10 mouse cellular contexts compared by ENCODE assay signal in genomic region chr2:31690063-31690462, GRCm38 (mm10). TPM values are rescaled to one million over a fixed set of nuclear protein-coding genes. Genes with fewer than 3 reads are reported as not detected.
DNase-seq lines count a peak whose midpoint lies in the region; ATAC-seq and TF ChIP-seq lines count a peak whose summit lies in the region.
"Had no signal": no experiment of that assay in that cellular context is flagged by ENCODE, and none has a peak within 500 bp of the region (broad histone marks: within the 10 kb centered on the region; RNA-seq: fewer than 3 reads in every experiment).

No protein-coding gene starts in this region.

- peak overlapping the region; percentile 60 for H3K4me2 ChIP-seq in kidney, embryonic 16.5 days (replicated peaks; ENCODE audit: low read depth, low read length)
- peak overlapping the region; percentile 76 for H3K4me2 ChIP-seq in intestine, embryonic 15.5 days (replicated peaks)
- peak overlapping the region; percentile 66 for H3K4me2 ChIP-seq in midbrain, postnatal 0 days (ENCODE audit: low read depth, low read length, poor library complexity, severe bottlenecking)

- H3K4me1 ChIP-seq in kidney, embryonic 16.5 days (ENCODE audit: insufficient read depth, low read length), result peaks cover 26% of the 10 kb centered on the region
- H3K4me1 ChIP-seq in embryonic facial prominence, embryonic 10.5 days, result peaks cover 37% of the 10 kb centered on the region
- H3K4me1 ChIP-seq in intestine, embryonic 15.5 days (replicated peaks), result peaks cover 5% of the 10 kb centered on the region
- H3K4me1 ChIP-seq in midbrain, postnatal 0 days (ENCODE audit: insufficient read depth, low read length), result peaks cover 13% of the 10 kb centered on the region

- peak overlapping the region; percentile 44 for H3K9ac ChIP-seq in kidney, embryonic 16.5 days (replicated peaks; ENCODE audit: low read length)
- H3K9ac ChIP-seq in intestine, embryonic 15.5 days, result 0 out of 2 replicates have a peak overlapping the region, but pooled peaks have one; percentile 96
- H3K9ac ChIP-seq in midbrain, postnatal 0 days (replicated peaks; ENCODE audit: low read length, poor library complexity, severe bottlenecking), result no peak overlapping the region

- no peak overlapping the region for H3K27ac ChIP-seq in kidney, embryonic 16.5 days (ENCODE audit: low read length)
- H3K27ac ChIP-seq in embryonic facial prominence, embryonic 10.5 days (replicated peaks), result no peak overlapping the region
- no peak overlapping the region for H3K27ac ChIP-seq in intestine, embryonic 15.5 days
- H3K27ac ChIP-seq in midbrain, postnatal 0 days (ENCODE audit: low read depth, low read length), result no peak overlapping the region

- H3K36me3 ChIP-seq in kidney, embryonic 16.5 days (ENCODE audit: insufficient read depth, low read length), result peaks cover 5% of the 10 kb centered on the region
- peaks cover 22% of the 10 kb centered on the region for H3K36me3 ChIP-seq in embryonic facial prominence, embryonic 10.5 days (replicated peaks)
- no peaks in the 10 kb centered on the region for H3K36me3 ChIP-seq in intestine, embryonic 15.5 days
- no peaks in the 10 kb centered on the region for H3K36me3 ChIP-seq in midbrain, postnatal 0 days (ENCODE audit: insufficient read depth, low read length)

- WGBS in kidney, embryonic 16.5 days, result 33% methylated on average over 3 of the region's 3 CpGs
- WGBS in embryonic facial prominence, embryonic 10.5 days, result 49% methylated on average over 3 of the region's 3 CpGs
- WGBS in intestine, embryonic 15.5 days, result 25% methylated on average over 3 of the region's 3 CpGs
- WGBS in midbrain, postnatal 0 days, result 59% methylated on average over 3 of the region's 3 CpGs

- TF ChIP-seq CTCF in midbrain, postnatal 0 days (IDR thresholded peaks at IDR 0.05), result no peak

- no peaks in the 10 kb centered on the region for H3K27me3 ChIP-seq in kidney, embryonic 16.5 days (ENCODE audit: insufficient read depth, low read length)
- no peaks in the 10 kb centered on the region for H3K27me3 ChIP-seq in embryonic facial prominence, embryonic 10.5 days (replicated peaks; ENCODE audit: low read depth, poor library complexity, severe bottlenecking)
- no peaks in the 10 kb centered on the region for H3K27me3 ChIP-seq in intestine, embryonic 15.5 days (replicated peaks)
- H3K27me3 ChIP-seq in midbrain, postnatal 0 days (ENCODE audit: insufficient read depth, low read length), result no peaks in the 10 kb centered on the region

- no peak for ATAC-seq in kidney, embryonic 16.5 days (ENCODE audit: low FRiP score, low TSS enrichment)
- no peak for ATAC-seq in intestine, embryonic 15.5 days
- ATAC-seq in midbrain, postnatal 0 days (ENCODE audit: low FRiP score), result no peak

- no peak for DNase-seq in kidney, adult 9 months
- DNase-seq in embryonic facial prominence, embryonic 10.5 days (ENCODE audit: low spot score), result no peak
- DNase-seq in midbrain, postnatal 0 days (ENCODE audit: low spot score), result no peak
- no peak for DNase-seq in left cerebral cortex, adult 18-20 months (ENCODE audit: low spot score in 2 of 2)
- no peak for DNase-seq in gastrocnemius, postnatal 4 days (ENCODE audit: low spot score in 2 of 2)
- no peak for DNase-seq in spleen, postnatal 4 days (ENCODE audit: low spot score in 2 of 2)
- DNase-seq: kidney, postnatal 10 days; thymus, adult 2 months had no signal

- H3K9me3 ChIP-seq in kidney, embryonic 16.5 days (ENCODE audit: low read length), result peaks cover 2% of the 10 kb centered on the region; the same call in 1 of the 2 replicates
- no peaks in the 10 kb centered on the region; the same call in 1 of the 2 replicates for H3K9me3 ChIP-seq in embryonic facial prominence, embryonic 10.5 days
- no peaks in the 10 kb centered on the region for H3K9me3 ChIP-seq in intestine, embryonic 15.5 days
- H3K9me3 ChIP-seq in midbrain, postnatal 0 days (ENCODE audit: low read length), result no peaks in the 10 kb centered on the region

- peak overlapping the region; percentile 97 for H3K4me3 ChIP-seq in kidney, embryonic 16.5 days (ENCODE audit: low read length)
- H3K4me3 ChIP-seq in embryonic facial prominence, embryonic 10.5 days, result peak overlapping the region; percentile 94
- peak overlapping the region; percentile 99 for H3K4me3 ChIP-seq in intestine, embryonic 15.5 days (replicated peaks)
- peak overlapping the region; percentile 64 for H3K4me3 ChIP-seq in midbrain, postnatal 0 days (ENCODE audit: low read depth, low read length)

RNA-seq across cellular contexts. Expression of gene Abl1, which starts 1.9 kb away (rescaled TPM):
- 43.7 and 48.0 TPM in 2 replicates for polyA plus RNA-seq in kidney, embryonic 16.5 days (2015; fragmentation: Nextera tagmentation; extraction: Ambion mirVana)
- polyA plus RNA-seq in embryonic facial prominence, embryonic 10.5 days (2016; fragmentation: Nextera tagmentation; extraction: Ambion mirVana), result 62.8 and 64.8 TPM in 2 replicates
- polyA plus RNA-seq in intestine, embryonic 15.5 days (2015; fragmentation: Nextera tagmentation; extraction: Ambion mirVana), result 31.2 and 31.3 TPM in 2 replicates
- total RNA-seq in midbrain, postnatal 0 days (2014; rRNA removed), result 44.9 and 50.1 TPM in 2 replicates
- 13.1 and 13.8 TPM in 2 replicates for polyA plus RNA-seq in midbrain, postnatal 0 days (2015; fragmentation: Nextera tagmentation; extraction: Ambion mirVana)
- 10 to 100 TPM; 39.2 to 39.9 TPM for total RNA-seq in left cerebral cortex, adult 18-20 months (2021)
- total RNA-seq in gastrocnemius, postnatal 4 days (2021), result 10 to 100 TPM; 76.3 to 80.7 TPM

RNA-seq across cellular contexts. Expression of gene Exosc2, which starts 19.5 kb away (rescaled TPM):
- 75.1 and 79.7 TPM in 2 replicates for polyA plus RNA-seq in kidney, embryonic 16.5 days (2015; fragmentation: Nextera tagmentation; extraction: Ambion mirVana)
- 107 and 112 TPM in 2 replicates for polyA plus RNA-seq in embryonic facial prominence, embryonic 10.5 days (2016; fragmentation: Nextera tagmentation; extraction: Ambion mirVana)
- polyA plus RNA-seq in intestine, embryonic 15.5 days (2015; fragmentation: Nextera tagmentation; extraction: Ambion mirVana), result 63.1 and 69.3 TPM in 2 replicates
- 26.7 and 27.4 TPM in 2 replicates for total RNA-seq in midbrain, postnatal 0 days (2014; rRNA removed)
- polyA plus RNA-seq in midbrain, postnatal 0 days (2015; fragmentation: Nextera tagmentation; extraction: Ambion mirVana), result 32.2 and 36.8 TPM in 2 replicates
- 10 to 100 TPM; 19.5 to 24.2 TPM for total RNA-seq in left cerebral cortex, adult 18-20 months (2021)
- total RNA-seq in gastrocnemius, postnatal 4 days (2021), result 10 to 100 TPM; 18.0 to 20.1 TPM

RNA-seq across cellular contexts. Expression of gene Prdm12, which starts 50.2 kb away (rescaled TPM):
- polyA plus RNA-seq in kidney, embryonic 16.5 days (2015; fragmentation: Nextera tagmentation; extraction: Ambion mirVana), result not detected in 2 replicates
- 6.9 and 7.2 TPM in 2 replicates for polyA plus RNA-seq in embryonic facial prominence, embryonic 10.5 days (2016; fragmentation: Nextera tagmentation; extraction: Ambion mirVana)
- polyA plus RNA-seq in intestine, embryonic 15.5 days (2015; fragmentation: Nextera tagmentation; extraction: Ambion mirVana), result 0.05 and 0.06 TPM in 2 replicates
- 0.99 and 1.4 TPM in 2 replicates for total RNA-seq in midbrain, postnatal 0 days (2014; rRNA removed)
- 1.9 and 2.4 TPM in 2 replicates for polyA plus RNA-seq in midbrain, postnatal 0 days (2015; fragmentation: Nextera tagmentation; extraction: Ambion mirVana)
- total RNA-seq in left cerebral cortex, adult 18-20 months (2021), result under 1 TPM; 0.14 to 0.26 TPM
- total RNA-seq in gastrocnemius, postnatal 4 days (2021), result not detected
